Mouse (Mus musculus): ENCODE measurements around the gene Gm45717. TPM values are rescaled to one million over a fixed set of nuclear protein-coding genes. Genes with fewer than 3 reads are reported as not detected.
A peak's percentile ranks its signal among the peaks of the same experiment; 100 is the strongest.

Gene Gm45717
- polyA plus RNA-seq, 1 experiment from 2014 or later, result not detected

GRCm38 (mm10) chr7:140919911-140920310 lies 35.8 kb downstream of the Gm45717 start:
- peaks cover 11% of the 10 kb centered on the region for H3K4me1 ChIP-seq (ENCODE audit: insufficient read depth)

GRCm38 (mm10) chr7:140914031-140914690 lies 41.6 kb downstream of the Gm45717 start:
- H3K4me2 ChIP-seq (ENCODE audit: low read depth, low read length), result no peak overlapping the region
- WGBS (ENCODE audit: insufficient replicate concordance), result 75% methylated on average over 8 of the region's 8 CpGs
- H3K36me3 ChIP-seq (replicated peaks; ENCODE audit: insufficient read depth, low read length), result no peaks in the 10 kb centered on the region
- no peak for DNase-seq
- H3K27ac ChIP-seq (ENCODE audit: low read depth), result peak overlapping the region; percentile 83
- no peak for TF ChIP-seq CTCF (IDR thresholded peaks at IDR 0.05; ENCODE audit: low read depth)
- TF ChIP-seq EP300 (IDR thresholded peaks at IDR 0.05; ENCODE audit: low read depth), result no peak
- ATAC-seq, result no peak
- no peak overlapping the region for H3K4me3 ChIP-seq (ENCODE audit: low read depth, low read length)
- H3K4me1 ChIP-seq (ENCODE audit: insufficient read depth), result peaks cover 11% of the 10 kb centered on the region
- no peaks in the 10 kb centered on the region for H3K9me3 ChIP-seq (ENCODE audit: low read length)
- no peaks in the 10 kb centered on the region for H3K27me3 ChIP-seq (ENCODE audit: insufficient read depth, low read length)
- H3K9ac ChIP-seq (replicated peaks), result no peak overlapping the region

More at GRCm38 (mm10) chr7:140919911-140920310, 35.8 kb downstream of the Gm45717 start:
- Histone ChIP-seq H3K4me3 (ENCODE audit: low read depth, low read length) (no peak overlapping the region), H3K36me3 (replicated peaks; ENCODE audit: insufficient read depth, low read length) (no peaks in the 10 kb centered on the region; the same call in 1 of the 2 replicates), H3K27ac (ENCODE audit: low read depth) (no peak overlapping the region), H3K27me3 (ENCODE audit: insufficient read depth, low read length) (peaks cover 27% of the 10 kb centered on the region), H3K9ac (replicated peaks) (no peak overlapping the region), H3K4me2 (ENCODE audit: low read depth, low read length) (no peak overlapping the region), H3K9me3 (ENCODE audit: low read length) (no peaks in the 10 kb centered on the region)
- DNase-seq, result no peak
- TF ChIP-seq CTCF (IDR thresholded peaks at IDR 0.05; ENCODE audit: low read depth), result no peak
- no peak for TF ChIP-seq EP300 (IDR thresholded peaks at IDR 0.05; ENCODE audit: low read depth)
- WGBS (ENCODE audit: insufficient replicate concordance), result 33% methylated on average over 4 of the region's 4 CpGs
- no peak for ATAC-seq

- ATAC-seq, result peak; percentile 26; the same call in 1 of the 2 replicates
- Histone ChIP-seq H3K36me3 (replicated peaks; ENCODE audit: insufficient read depth, low read length) (no peaks in the 10 kb centered on the region), H3K4me1 (ENCODE audit: insufficient read depth) (peaks cover 11% of the 10 kb centered on the region), H3K27me3 (ENCODE audit: insufficient read depth, low read length) (no peaks in the 10 kb centered on the region), H3K27ac (ENCODE audit: low read depth) (peak overlapping the region; percentile 83), H3K4me3 (ENCODE audit: low read depth, low read length) (no peak overlapping the region), H3K4me2 (ENCODE audit: low read depth, low read length) (peak overlapping the region; percentile 13; the same call in 1 of the 2 replicates), H3K9me3 (ENCODE audit: low read length) (no peaks in the 10 kb centered on the region), H3K9ac (replicated peaks) (no peak overlapping the region)
- WGBS (ENCODE audit: insufficient replicate concordance), result 63% methylated on average over 5 of the region's 5 CpGs
- TF ChIP-seq EP300 (IDR thresholded peaks at IDR 0.05; ENCODE audit: low read depth) (no peak), CTCF (IDR thresholded peaks at IDR 0.05; ENCODE audit: low read depth) (no peak)
- DNase-seq, result no peak
Measured at GRCm38 (mm10) chr7:140912846-140913482, 42.8 kb downstream of the Gm45717 start.

GRCm38 (mm10) chr7:140912293-140912692 lies 43.4 kb downstream of the Gm45717 start:
- no peak overlapping the region for H3K4me3 ChIP-seq (ENCODE audit: low read depth, low read length)
- no peak overlapping the region for H3K9ac ChIP-seq (replicated peaks)
- H3K36me3 ChIP-seq (replicated peaks; ENCODE audit: insufficient read depth, low read length), result no peaks in the 10 kb centered on the region
- TF ChIP-seq CTCF (IDR thresholded peaks at IDR 0.05; ENCODE audit: low read depth), result no peak
- no peak for TF ChIP-seq EP300 (IDR thresholded peaks at IDR 0.05; ENCODE audit: low read depth)
- DNase-seq, result no peak
- no peaks in the 10 kb centered on the region for H3K27me3 ChIP-seq (ENCODE audit: insufficient read depth, low read length)
- 51% methylated on average over 3 of the region's 3 CpGs for WGBS (ENCODE audit: insufficient replicate concordance)
- peak overlapping the region; percentile 2; the same call in 1 of the 2 replicates for H3K4me2 ChIP-seq (ENCODE audit: low read depth, low read length)
- no peaks in the 10 kb centered on the region for H3K9me3 ChIP-seq (ENCODE audit: low read length)
- no peak for ATAC-seq
- peak overlapping the region; percentile 83 for H3K27ac ChIP-seq (ENCODE audit: low read depth)
- H3K4me1 ChIP-seq (ENCODE audit: insufficient read depth), result peaks cover 11% of the 10 kb centered on the region

GRCm38 (mm10) chr7:140908634-140909107 lies 47.1 kb downstream of the Gm45717 start:
- no peaks in the 10 kb centered on the region for H3K27me3 ChIP-seq (ENCODE audit: insufficient read depth, low read length)
- peak; percentile 87 for TF ChIP-seq CTCF (IDR thresholded peaks at IDR 0.05; ENCODE audit: low read depth)
- no peak for TF ChIP-seq EP300 (IDR thresholded peaks at IDR 0.05; ENCODE audit: low read depth)
- peak overlapping the region; percentile 39 for H3K4me3 ChIP-seq (ENCODE audit: low read depth, low read length)
- H3K9ac ChIP-seq (replicated peaks), result no peak overlapping the region; the same call in 1 of the 2 replicates
- peak overlapping the region; percentile 75 for H3K4me2 ChIP-seq (ENCODE audit: low read depth, low read length)
- peak overlapping the region; percentile 86 for H3K27ac ChIP-seq (ENCODE audit: low read depth)
- no peaks in the 10 kb centered on the region for H3K36me3 ChIP-seq (replicated peaks; ENCODE audit: insufficient read depth, low read length)
- 1% methylated on average over 19 of the region's 19 CpGs for WGBS (ENCODE audit: insufficient replicate concordance)
- no peaks in the 10 kb centered on the region for H3K9me3 ChIP-seq (ENCODE audit: low read length)
- DNase-seq (peak; percentile 81), ATAC-seq (peak; percentile 46)
- peaks cover 8% of the 10 kb centered on the region for H3K4me1 ChIP-seq (ENCODE audit: insufficient read depth)

GRCm38 (mm10) chr7:140908181-140908580 lies 47.6 kb downstream of the Gm45717 start:
- peak; percentile 60 for DNase-seq
- peaks cover 7% of the 10 kb centered on the region for H3K4me1 ChIP-seq (ENCODE audit: insufficient read depth)
- peak overlapping the region; percentile 86 for H3K27ac ChIP-seq (ENCODE audit: low read depth)
- H3K27me3 ChIP-seq (ENCODE audit: insufficient read depth, low read length), result no peaks in the 10 kb centered on the region
- H3K36me3 ChIP-seq (replicated peaks; ENCODE audit: insufficient read depth, low read length), result no peaks in the 10 kb centered on the region
- peak overlapping the region; percentile 75 for H3K4me2 ChIP-seq (ENCODE audit: low read depth, low read length)
- WGBS (ENCODE audit: insufficient replicate concordance), result 34% methylated on average over 7 of the region's 7 CpGs
- H3K9ac ChIP-seq (replicated peaks), result no peak overlapping the region; the same call in 1 of the 2 replicates
- peak; percentile 58 for ATAC-seq
- no peak overlapping the region for H3K4me3 ChIP-seq (ENCODE audit: low read depth, low read length)
- TF ChIP-seq CTCF (IDR thresholded peaks at IDR 0.05; ENCODE audit: low read depth), result no peak
- no peak for TF ChIP-seq EP300 (IDR thresholded peaks at IDR 0.05; ENCODE audit: low read depth)
- H3K9me3 ChIP-seq (ENCODE audit: low read length), result no peaks in the 10 kb centered on the region

Data from liver, postnatal 0 days (tissue).